Mouse (Mus musculus) bone marrow, adult 2 months (tissue): Measurements from ENCODE around the gene Kif20b.

ENCODE experiments used
- CTCF ChIP-seq: fragments of 200-500 bp; IDR thresholded peaks from 2 replicates; pipeline ENCODE4 v1.5.1; 2011; ENCODE audit warnings: low read length, control low read depth; ENCODE audit not compliant: control insufficient read depth, insufficient read depth
- POLR2A ChIP-seq: fragments of 200-500 bp; IDR thresholded peaks from 2 replicates; pipeline ENCODE4 v1.6.1; 2011; ENCODE audit warnings: low read depth, mild to moderate bottlenecking, control low read depth, low read length, borderline replicate concordance; ENCODE audit not compliant: control insufficient read depth

GRCm38 (mm10) chr19:34921253-34921651 lies 909 bp upstream of the Kif20b start:
- no peak for TF ChIP-seq CTCF
- TF ChIP-seq POLR2A: no peak
